Mouse (Mus musculus): ENCODE results near the gene Tex38. TPM values are rescaled to one million over a fixed set of nuclear protein-coding genes. Genes with fewer than 3 reads are reported as not detected.

The Tex38 gene
- total RNA-seq (2017), result 0.70 and 2.3 TPM in 2 replicates

- ATAC-seq (ENCODE audit: extremely low read depth, insufficient number of reproducible peaks, low FRiP score, poor library complexity, severe bottlenecking), result no peak
These were observed at the start of gene Tex38 for GRCm38 (mm10) chr4:115780918-115781317. Tex38 (minus strand) TSS chr4:115781018.

GRCm38 (mm10) chr4:115830491-115830890, 49.7 kb upstream of the Tex38 start:
- ATAC-seq (ENCODE audit: extremely low read depth, insufficient number of reproducible peaks, low FRiP score, poor library complexity, severe bottlenecking), result no peak

- no peak for ATAC-seq (ENCODE audit: extremely low read depth, insufficient number of reproducible peaks, low FRiP score, poor library complexity, severe bottlenecking)
These were observed 47.7 kb upstream of the Tex38 start for GRCm38 (mm10) chr4:115828572-115828902.

GRCm38 (mm10) chr4:115827888-115828571, 47.2 kb upstream of the Tex38 start, which contains the start of gene Mob3c:
Mob3c (plus strand) TSS chr4:115828092.
- ATAC-seq (ENCODE audit: extremely low read depth, insufficient number of reproducible peaks, low FRiP score, poor library complexity, severe bottlenecking), result peak; percentile 90

- 0 out of 2 replicates have a peak, but pooled peaks have one; percentile 2 for ATAC-seq (ENCODE audit: extremely low read depth, insufficient number of reproducible peaks, low FRiP score, poor library complexity, severe bottlenecking)
These were observed 46.7 kb upstream of the Tex38 start for GRCm38 (mm10) chr4:115827535-115827887.

GRCm38 (mm10) chr4:115827066-115827465, 46.2 kb upstream of the Tex38 start:
- no peak for ATAC-seq (ENCODE audit: extremely low read depth, insufficient number of reproducible peaks, low FRiP score, poor library complexity, severe bottlenecking)

- no peak for ATAC-seq (ENCODE audit: extremely low read depth, insufficient number of reproducible peaks, low FRiP score, poor library complexity, severe bottlenecking)
These were observed 44.5 kb upstream of the Tex38 start for GRCm38 (mm10) chr4:115825271-115825670.

GRCm38 (mm10) chr4:115824178-115824577, 43.4 kb upstream of the Tex38 start:
- no peak for ATAC-seq (ENCODE audit: extremely low read depth, insufficient number of reproducible peaks, low FRiP score, poor library complexity, severe bottlenecking)

GRCm38 (mm10) chr4:115821928-115822327, 41.1 kb upstream of the Tex38 start:
- ATAC-seq (ENCODE audit: extremely low read depth, insufficient number of reproducible peaks, low FRiP score, poor library complexity, severe bottlenecking), result no peak

- no peak for ATAC-seq (ENCODE audit: extremely low read depth, insufficient number of reproducible peaks, low FRiP score, poor library complexity, severe bottlenecking)
These were observed 40.6 kb upstream of the Tex38 start for GRCm38 (mm10) chr4:115821431-115821830.

GRCm38 (mm10) chr4:115820944-115821343, 40.1 kb upstream of the Tex38 start:
- no peak for ATAC-seq (ENCODE audit: extremely low read depth, insufficient number of reproducible peaks, low FRiP score, poor library complexity, severe bottlenecking)

- no peak for ATAC-seq (ENCODE audit: extremely low read depth, insufficient number of reproducible peaks, low FRiP score, poor library complexity, severe bottlenecking)
These were observed 39.4 kb upstream of the Tex38 start for GRCm38 (mm10) chr4:115820199-115820598.

- ATAC-seq (ENCODE audit: extremely low read depth, insufficient number of reproducible peaks, low FRiP score, poor library complexity, severe bottlenecking), result no peak
These were observed 34.8 kb upstream of the Tex38 start for GRCm38 (mm10) chr4:115815606-115816005.

GRCm38 (mm10) chr4:115812326-115812725, 31.5 kb upstream of the Tex38 start:
- no peak for ATAC-seq (ENCODE audit: extremely low read depth, insufficient number of reproducible peaks, low FRiP score, poor library complexity, severe bottlenecking)

GRCm38 (mm10) chr4:115799981-115800380, 19.2 kb upstream of the Tex38 start:
- no peak for ATAC-seq (ENCODE audit: extremely low read depth, insufficient number of reproducible peaks, low FRiP score, poor library complexity, severe bottlenecking)

GRCm38 (mm10) chr4:115795360-115795759, 14.5 kb upstream of the Tex38 start:
- ATAC-seq (ENCODE audit: extremely low read depth, insufficient number of reproducible peaks, low FRiP score, poor library complexity, severe bottlenecking), result no peak

GRCm38 (mm10) chr4:115790864-115791263, 10.0 kb upstream of the Tex38 start:
- ATAC-seq (ENCODE audit: extremely low read depth, insufficient number of reproducible peaks, low FRiP score, poor library complexity, severe bottlenecking), result no peak

GRCm38 (mm10) chr4:115785511-115786034, 4.8 kb upstream of the Tex38 start:
- ATAC-seq (ENCODE audit: extremely low read depth, insufficient number of reproducible peaks, low FRiP score, poor library complexity, severe bottlenecking), result no peak

GRCm38 (mm10) chr4:115784769-115785510, 4.1 kb upstream of the Tex38 start, which contains the start of gene Atpaf1:
Atpaf1 (plus strand) TSS chr4:115784812.
- ATAC-seq (ENCODE audit: extremely low read depth, insufficient number of reproducible peaks, low FRiP score, poor library complexity, severe bottlenecking), result peak; percentile 54

Data from neutrophil, adult 5-6 weeks (primary cell).